Mouse (Mus musculus): ENCODE measurements at regions not wholly inside any gene's neighbourhood (a gene's known extent, or its start where the extent isn't known, plus 50 kb on each side); places are given as distances from the start of the nearest gene placed in this dataset.

- ATAC-seq (ENCODE audit: insufficient number of reproducible peaks, low FRiP score), result peak; percentile 45
- H3K9me3 ChIP-seq (replicated peaks), result no peaks in the 10 kb centered on the region
- H3K27me3 ChIP-seq (replicated peaks), result no peaks in the 10 kb centered on the region
- H3K4me3 ChIP-seq, result no peak overlapping the region
- H3K36me3 ChIP-seq, result no peaks in the 10 kb centered on the region
- H3K4me1 ChIP-seq (replicated peaks), result no peaks in the 10 kb centered on the region
- no peak overlapping the region for H3K4me2 ChIP-seq
- no peak overlapping the region for H3K27ac ChIP-seq (ENCODE audit: poor library complexity, severe bottlenecking)
- WGBS, result 52% methylated on average over 3 of the region's 3 CpGs
- H3K9ac ChIP-seq, result no peak overlapping the region
Measured at GRCm38 (mm10) chr2:148622216-148622615, 50.2 kb upstream of the Nxt1 start.

- Histone ChIP-seq H3K9me3 (replicated peaks) (no peaks in the 10 kb centered on the region), H3K4me3 (no peak overlapping the region), H3K4me1 (replicated peaks) (no peaks in the 10 kb centered on the region), H3K27ac (ENCODE audit: poor library complexity, severe bottlenecking) (no peak overlapping the region), H3K27me3 (replicated peaks) (no peaks in the 10 kb centered on the region), H3K9ac (no peak overlapping the region), H3K36me3 (no peaks in the 10 kb centered on the region), H3K4me2 (no peak overlapping the region)
- 75% methylated on average over 1 of the region's 1 CpGs for WGBS
- no peak for ATAC-seq (ENCODE audit: insufficient number of reproducible peaks, low FRiP score)
Measured at GRCm38 (mm10) chr2:148611911-148612310, 60.5 kb upstream of the Nxt1 start.

- no peak overlapping the region for H3K27ac ChIP-seq (ENCODE audit: poor library complexity, severe bottlenecking)
- 48% methylated on average over 2 of the region's 2 CpGs for whole genome bisulfite sequencing
- H3K9me3 ChIP-seq (replicated peaks), result no peaks in the 10 kb centered on the region
- no peak overlapping the region for H3K4me3 ChIP-seq
- peaks cover 18% of the 10 kb centered on the region; the same call in 1 of the 2 replicates for H3K4me1 ChIP-seq (replicated peaks)
- no peaks in the 10 kb centered on the region for H3K27me3 ChIP-seq (replicated peaks)
- no peak for ATAC-seq (ENCODE audit: insufficient number of reproducible peaks, low FRiP score)
- no peak overlapping the region for H3K4me2 ChIP-seq
- no peaks in the 10 kb centered on the region for H3K36me3 ChIP-seq
- no peak overlapping the region for H3K9ac ChIP-seq
Measured at GRCm38 (mm10) chr2:148605425-148605930, 66.9 kb upstream of the Nxt1 start.

GRCm38 (mm10) chr2:148603951-148604350 lies 68.5 kb upstream of the Nxt1 start:
- H3K27me3 ChIP-seq (replicated peaks), result no peaks in the 10 kb centered on the region
- peak; percentile 67 for ATAC-seq (ENCODE audit: insufficient number of reproducible peaks, low FRiP score)
- H3K9ac ChIP-seq, result no peak overlapping the region
- no peak overlapping the region for H3K4me2 ChIP-seq
- no peak overlapping the region for H3K4me3 ChIP-seq
- H3K9me3 ChIP-seq (replicated peaks), result no peaks in the 10 kb centered on the region
- peaks cover 18% of the 10 kb centered on the region; the same call in 1 of the 2 replicates for H3K4me1 ChIP-seq (replicated peaks)
- peak overlapping the region; percentile 35; the same call in 1 of the 2 replicates for H3K27ac ChIP-seq (ENCODE audit: poor library complexity, severe bottlenecking)
- no peaks in the 10 kb centered on the region for H3K36me3 ChIP-seq
- 35% methylated on average over 2 of the region's 2 CpGs for WGBS

- ATAC-seq (ENCODE audit: insufficient number of reproducible peaks, low FRiP score), result peak; percentile 35; the same call in 1 of the 2 replicates
- no peaks in the 10 kb centered on the region for H3K36me3 ChIP-seq
- no peak overlapping the region for H3K4me2 ChIP-seq
- H3K4me1 ChIP-seq (replicated peaks), result peaks cover 18% of the 10 kb centered on the region; the same call in 1 of the 2 replicates
- H3K27ac ChIP-seq (ENCODE audit: poor library complexity, severe bottlenecking), result peak overlapping the region; percentile 10
- H3K9me3 ChIP-seq (replicated peaks), result no peaks in the 10 kb centered on the region
- no peak overlapping the region for H3K9ac ChIP-seq
- H3K4me3 ChIP-seq, result no peak overlapping the region
- WGBS, result 38% methylated on average over 2 of the region's 2 CpGs
- H3K27me3 ChIP-seq (replicated peaks), result no peaks in the 10 kb centered on the region
Measured at GRCm38 (mm10) chr2:148603315-148603714, 69.1 kb upstream of the Nxt1 start.

GRCm38 (mm10) chr2:148599498-148599897 lies 72.9 kb upstream of the Nxt1 start:
- Histone ChIP-seq H3K9me3 (replicated peaks) (no peaks in the 10 kb centered on the region), H3K4me1 (replicated peaks) (peaks cover 14% of the 10 kb centered on the region; the same call in 1 of the 2 replicates), H3K9ac (no peak overlapping the region), H3K36me3 (no peaks in the 10 kb centered on the region), H3K4me2 (no peak overlapping the region), H3K4me3 (no peak overlapping the region), H3K27ac (ENCODE audit: poor library complexity, severe bottlenecking) (no peak overlapping the region), H3K27me3 (replicated peaks) (no peaks in the 10 kb centered on the region)
- ATAC-seq (ENCODE audit: insufficient number of reproducible peaks, low FRiP score), result no peak

GRCm38 (mm10) chr2:148596966-148597365 lies 75.4 kb upstream of the Nxt1 start:
- Histone ChIP-seq H3K9me3 (replicated peaks) (no peaks in the 10 kb centered on the region), H3K4me1 (replicated peaks) (peaks cover 5% of the 10 kb centered on the region; the same call in 1 of the 2 replicates), H3K27me3 (replicated peaks) (no peaks in the 10 kb centered on the region), H3K27ac (ENCODE audit: poor library complexity, severe bottlenecking) (no peak overlapping the region), H3K36me3 (no peaks in the 10 kb centered on the region), H3K4me3 (no peak overlapping the region), H3K4me2 (no peak overlapping the region), H3K9ac (no peak overlapping the region)
- ATAC-seq (ENCODE audit: insufficient number of reproducible peaks, low FRiP score), result no peak
- WGBS, result 72% methylated on average over 2 of the region's 2 CpGs

- Histone ChIP-seq H3K27ac (ENCODE audit: poor library complexity, severe bottlenecking) (no peak overlapping the region), H3K4me3 (no peak overlapping the region), H3K9ac (no peak overlapping the region), H3K27me3 (replicated peaks) (no peaks in the 10 kb centered on the region), H3K9me3 (replicated peaks) (no peaks in the 10 kb centered on the region), H3K4me1 (replicated peaks) (no peaks in the 10 kb centered on the region), H3K36me3 (no peaks in the 10 kb centered on the region), H3K4me2 (no peak overlapping the region)
- WGBS, result 53% methylated on average over 1 of the region's 1 CpGs
- no peak for ATAC-seq (ENCODE audit: insufficient number of reproducible peaks, low FRiP score)
Measured at GRCm38 (mm10) chr2:148585721-148586335, 86.6 kb upstream of the Nxt1 start.

- H3K4me1 ChIP-seq (replicated peaks), result no peaks in the 10 kb centered on the region
Measured at GRCm38 (mm10) chr2:148582208-148582607, 90.2 kb upstream of the Nxt1 start.

GRCm38 (mm10) chr2:148581666-148582065 lies 90.7 kb upstream of the Nxt1 start:
- Histone ChIP-seq H3K4me3 (no peak overlapping the region), H3K27me3 (replicated peaks) (no peaks in the 10 kb centered on the region; the same call in 1 of the 2 replicates), H3K36me3 (no peaks in the 10 kb centered on the region), H3K9ac (no peak overlapping the region), H3K4me2 (no peak overlapping the region), H3K9me3 (replicated peaks) (no peaks in the 10 kb centered on the region), H3K27ac (ENCODE audit: poor library complexity, severe bottlenecking) (no peak overlapping the region), H3K4me1 (replicated peaks) (no peaks in the 10 kb centered on the region)
- WGBS, result 77% methylated on average over 4 of the region's 4 CpGs
- no peak for ATAC-seq (ENCODE audit: insufficient number of reproducible peaks, low FRiP score)

More at GRCm38 (mm10) chr2:148582208-148582607, 90.2 kb upstream of the Nxt1 start:
- no peak overlapping the region for H3K4me3 ChIP-seq
- WGBS, result 92% methylated on average over 1 of the region's 1 CpGs
- no peaks in the 10 kb centered on the region for H3K36me3 ChIP-seq
- no peak for ATAC-seq (ENCODE audit: insufficient number of reproducible peaks, low FRiP score)
- no peak overlapping the region for H3K4me2 ChIP-seq
- no peak overlapping the region for H3K27ac ChIP-seq (ENCODE audit: poor library complexity, severe bottlenecking)
- H3K9ac ChIP-seq, result no peak overlapping the region
- no peaks in the 10 kb centered on the region; the same call in 1 of the 2 replicates for H3K27me3 ChIP-seq (replicated peaks)
- H3K9me3 ChIP-seq (replicated peaks), result no peaks in the 10 kb centered on the region

- ATAC-seq (ENCODE audit: insufficient number of reproducible peaks, low FRiP score), result no peak; the same call in 1 of the 2 replicates
- Histone ChIP-seq H3K9me3 (replicated peaks) (no peaks in the 10 kb centered on the region), H3K9ac (no peak overlapping the region), H3K27me3 (replicated peaks) (peaks cover 2% of the 10 kb centered on the region; the same call in 1 of the 2 replicates), H3K27ac (ENCODE audit: poor library complexity, severe bottlenecking) (no peak overlapping the region), H3K4me1 (replicated peaks) (no peaks in the 10 kb centered on the region), H3K4me3 (no peak overlapping the region), H3K4me2 (no peak overlapping the region), H3K36me3 (no peaks in the 10 kb centered on the region)
- 35% methylated on average over 7 of the region's 7 CpGs for WGBS
Measured at GRCm38 (mm10) chr2:148580286-148580966, 92.0 kb upstream of the Nxt1 start.
